Mouse (Mus musculus) intestine, postnatal 0 days (tissue): ENCODE measurements at regions not wholly inside any gene's neighbourhood (a gene's known extent, or its start where the extent isn't known, plus 50 kb on each side); places are given as distances from the start of the nearest gene placed in this dataset.

ENCODE experiments used
- ATAC-seq: fragments of 200-750 bp; cut with Nextera tagmentation; 2 replicates; pipeline ENCODE4 v1.8.0; 2017; ENCODE audit warnings: mild to moderate bottlenecking, moderate TSS enrichment, moderate library complexity
- H3K27ac ChIP-seq: fragments of 300-500 bp; sonication (generic); 2 replicates; pipeline ENCODE4 v1.5.1; 2014; ENCODE audit warnings: mild to moderate bottlenecking, low read depth, low read length, moderate library complexity
- H3K27me3 ChIP-seq: fragments of 300-500 bp; sonication (generic); replicated peaks from 2 replicates; pipeline ENCODE4 v1.6.1; 2014; ENCODE audit warnings: low read length, mixed read lengths; ENCODE audit not compliant: control insufficient read depth, insufficient read depth
- H3K36me3 ChIP-seq: fragments of 300-500 bp; sonication (generic); 2 replicates; pipeline ENCODE4 v1.6.1; 2014; ENCODE audit warnings: mild to moderate bottlenecking, moderate library complexity; ENCODE audit not compliant: control insufficient read depth, insufficient read depth
- H3K4me1 ChIP-seq: fragments of 300-500 bp; sonication (generic); replicated peaks from 2 replicates; pipeline ENCODE4 v1.6.1; 2014; ENCODE audit warnings: antibody characterized with exemption, low read length, mixed read lengths; ENCODE audit not compliant: control insufficient read depth, insufficient read depth
- H3K4me2 ChIP-seq: fragments of 300-500 bp; sonication (generic); replicated peaks from 2 replicates; pipeline ENCODE4 v1.6.1; 2014; ENCODE audit warnings: low read depth, mild to moderate bottlenecking, moderate library complexity
- H3K4me3 ChIP-seq: fragments of 300-500 bp; sonication (generic); 2 replicates; pipeline ENCODE4 v1.5.1; 2014; ENCODE audit warnings: low read depth, low read length
- H3K9ac ChIP-seq: fragments of 300-500 bp; sonication (generic); 2 replicates; pipeline ENCODE4 v1.6.1; 2014; ENCODE audit warnings: mild to moderate bottlenecking, low read depth, low read length
- H3K9me3 ChIP-seq: fragments of 300-500 bp; sonication (generic); 2 replicates; pipeline ENCODE4 v1.6.1; 2016; ENCODE audit warnings: mixed run types; ENCODE audit not compliant: control insufficient read depth
- CTCF ChIP-seq: sonication (generic); IDR thresholded peaks from 2 replicates; pipeline ENCODE4 v1.5.1; 2016; ENCODE audit warnings: low read depth, mild to moderate bottlenecking, control low read depth, antibody characterized with exemption, moderate library complexity
- WGBS: fragments of 180-500 bp; shearing (Covaris S2); extraction: QIAGEN DNeasy Blood & Tissue Kit; methylation state at CpG from one replicate; pipeline ENCODE4 v1.1.7; 2014; 5-methylcytosine and 5-hydroxymethylcytosine counted together

GRCm38 (mm10) chr16:93453056-93453455, 150.8 kb downstream of the Setd4 start:
- H3K9me3 ChIP-seq, result no peaks in the 10 kb centered on the region
- TF ChIP-seq CTCF, result no peak
- H3K27me3 ChIP-seq, result 0 out of 2 replicates have a peak, but pooled peaks cover 3% of the 10 kb centered on the region
- H3K9ac ChIP-seq, result no peak overlapping the region
- no peak overlapping the region for H3K4me3 ChIP-seq
- H3K4me2 ChIP-seq, result no peak overlapping the region
- ATAC-seq, result no peak
- no peaks in the 10 kb centered on the region for H3K36me3 ChIP-seq
- no peak overlapping the region for H3K27ac ChIP-seq
- no peaks in the 10 kb centered on the region for H3K4me1 ChIP-seq
- 91% methylated on average over 9 of the region's 9 CpGs for WGBS

GRCm38 (mm10) chr16:93450896-93451295, 153.0 kb downstream of the Setd4 start:
- Histone ChIP-seq H3K4me3 (no peak overlapping the region), H3K9me3 (no peaks in the 10 kb centered on the region), H3K27me3 (0 out of 2 replicates have a peak, but pooled peaks cover 3% of the 10 kb centered on the region), H3K27ac (no peak overlapping the region), H3K9ac (no peak overlapping the region), H3K4me2 (no peak overlapping the region), H3K4me1 (no peaks in the 10 kb centered on the region), H3K36me3 (no peaks in the 10 kb centered on the region)
- 90% methylated on average over 6 of the region's 6 CpGs for WGBS
- ATAC-seq, result no peak
- no peak for TF ChIP-seq CTCF

GRCm38 (mm10) chr16:93449925-93450324, 153.9 kb downstream of the Setd4 start:
- no peak overlapping the region for H3K9ac ChIP-seq
- H3K9me3 ChIP-seq, result no peaks in the 10 kb centered on the region
- TF ChIP-seq CTCF, result no peak
- H3K27me3 ChIP-seq, result 0 out of 2 replicates have a peak, but pooled peaks cover 3% of the 10 kb centered on the region
- 24% methylated on average over 3 of the region's 3 CpGs for WGBS
- ATAC-seq, result no peak
- no peaks in the 10 kb centered on the region for H3K36me3 ChIP-seq
- no peak overlapping the region for H3K4me2 ChIP-seq
- H3K4me1 ChIP-seq, result no peaks in the 10 kb centered on the region
- H3K27ac ChIP-seq, result no peak overlapping the region
- H3K4me3 ChIP-seq, result no peak overlapping the region

GRCm38 (mm10) chr16:93448124-93448523, 155.7 kb downstream of the Setd4 start:
- Histone ChIP-seq H3K4me3 (no peak overlapping the region), H3K27me3 (0 out of 2 replicates have a peak, but pooled peaks cover 3% of the 10 kb centered on the region), H3K27ac (no peak overlapping the region), H3K9ac (no peak overlapping the region), H3K9me3 (no peaks in the 10 kb centered on the region), H3K4me1 (no peaks in the 10 kb centered on the region), H3K4me2 (no peak overlapping the region), H3K36me3 (no peaks in the 10 kb centered on the region)
- TF ChIP-seq CTCF, result no peak
- WGBS, result 86% methylated on average over 10 of the region's 10 CpGs
- ATAC-seq, result no peak

- no peaks in the 10 kb centered on the region for H3K36me3 ChIP-seq
- ATAC-seq, result no peak
- H3K4me2 ChIP-seq, result no peak overlapping the region
- no peaks in the 10 kb centered on the region for H3K4me1 ChIP-seq
- TF ChIP-seq CTCF, result no peak
- WGBS, result 85% methylated on average over 5 of the region's 5 CpGs
- no peaks in the 10 kb centered on the region for H3K9me3 ChIP-seq
- H3K4me3 ChIP-seq, result no peak overlapping the region
- no peak overlapping the region for H3K27ac ChIP-seq
- no peak overlapping the region for H3K9ac ChIP-seq
- 0 out of 2 replicates have a peak, but pooled peaks cover 3% of the 10 kb centered on the region for H3K27me3 ChIP-seq
Observed at GRCm38 (mm10) chr16:93446970-93447369, 156.9 kb downstream of the Setd4 start.

- ATAC-seq, result no peak
- no peak overlapping the region for H3K4me2 ChIP-seq
- no peaks in the 10 kb centered on the region for H3K27me3 ChIP-seq
- no peaks in the 10 kb centered on the region for H3K9me3 ChIP-seq
- H3K4me3 ChIP-seq, result no peak overlapping the region
- no peak for TF ChIP-seq CTCF
- no peak overlapping the region for H3K9ac ChIP-seq
- no peaks in the 10 kb centered on the region for H3K36me3 ChIP-seq
- 35% methylated on average over 13 of the region's 13 CpGs for WGBS
- no peak overlapping the region for H3K27ac ChIP-seq
- H3K4me1 ChIP-seq, result no peaks in the 10 kb centered on the region
Observed at GRCm38 (mm10) chr16:93446206-93446605, 157.7 kb downstream of the Setd4 start.

- WGBS, result 30% methylated on average over 11 of the region's 11 CpGs
- no peaks in the 10 kb centered on the region for H3K9me3 ChIP-seq
- no peak for TF ChIP-seq CTCF
- no peak overlapping the region for H3K4me2 ChIP-seq
- no peak overlapping the region for H3K9ac ChIP-seq
- no peak for ATAC-seq
- H3K27ac ChIP-seq, result no peak overlapping the region
- no peaks in the 10 kb centered on the region for H3K36me3 ChIP-seq
- no peak overlapping the region for H3K4me3 ChIP-seq
- no peaks in the 10 kb centered on the region for H3K4me1 ChIP-seq
- no peaks in the 10 kb centered on the region for H3K27me3 ChIP-seq
Observed at GRCm38 (mm10) chr16:93442837-93443236, 161.0 kb downstream of the Setd4 start.
